Mouse (Mus musculus): Measurements from ENCODE around the gene Fbln7. TPM values are rescaled to one million over a fixed set of nuclear protein-coding genes. Genes with fewer than 3 reads are reported as not detected.

The Fbln7 gene
- total RNA-seq, 2 experiments from 2014 or later = 4.9 to 5.2 TPM

- DNase-seq (ENCODE audit: low spot score in 2 of 2) = no peak
Measured at GRCm38 (mm10) chr2:128865061-128865460, 2.3 kb downstream of the Fbln7 start.

- DNase-seq (ENCODE audit: low spot score in 2 of 2) = no peak
Measured at GRCm38 (mm10) chr2:128871656-128872055, 8.9 kb downstream of the Fbln7 start.

- DNase-seq (ENCODE audit: low spot score in 2 of 2) = no peak
Measured at GRCm38 (mm10) chr2:128872256-128872655, 9.5 kb downstream of the Fbln7 start.

- no peak for DNase-seq (ENCODE audit: low spot score in 2 of 2)
Measured at GRCm38 (mm10) chr2:128875526-128875925, 12.7 kb downstream of the Fbln7 start.

GRCm38 (mm10) chr2:128881236-128881635, 18.5 kb downstream of the Fbln7 start:
- no peak for DNase-seq (ENCODE audit: low spot score in 2 of 2)

GRCm38 (mm10) chr2:128885225-128885811, 22.5 kb downstream of the Fbln7 start:
- no peak for DNase-seq (ENCODE audit: low spot score in 2 of 2)

- no peak for DNase-seq (ENCODE audit: low spot score in 2 of 2)
Measured at GRCm38 (mm10) chr2:128887866-128888550, 25.2 kb downstream of the Fbln7 start.

GRCm38 (mm10) chr2:128890661-128891335, 28.0 kb downstream of the Fbln7 start:
- DNase-seq (ENCODE audit: low spot score in 2 of 2) = no peak

GRCm38 (mm10) chr2:128892180-128892721, 29.5 kb downstream of the Fbln7 start:
- DNase-seq (ENCODE audit: low spot score in 2 of 2) = no peak

GRCm38 (mm10) chr2:128902843-128903242, 40.1 kb downstream of the Fbln7 start:
- DNase-seq (ENCODE audit: low spot score in 2 of 2) = no peak

GRCm38 (mm10) chr2:128903661-128904060, 40.9 kb downstream of the Fbln7 start:
- DNase-seq (ENCODE audit: low spot score in 2 of 2) = peak in 1 of 2 experiments; percentile 5

GRCm38 (mm10) chr2:128914978-128915377, 52.2 kb downstream of the Fbln7 start:
- DNase-seq (ENCODE audit: low spot score in 2 of 2) = no peak

GRCm38 (mm10) chr2:128916528-128916927, 53.7 kb downstream of the Fbln7 start:
- DNase-seq (ENCODE audit: low spot score in 2 of 2) = no peak

- DNase-seq (ENCODE audit: low spot score in 2 of 2) = no peak
Measured at GRCm38 (mm10) chr2:128924799-128925198, 62.0 kb downstream of the Fbln7 start.

- no peak for DNase-seq (ENCODE audit: low spot score in 2 of 2)
Measured at GRCm38 (mm10) chr2:128928446-128928845, 65.7 kb downstream of the Fbln7 start.

- no peak for DNase-seq (ENCODE audit: low spot score in 2 of 2)
Measured at GRCm38 (mm10) chr2:128930704-128931103, 67.9 kb downstream of the Fbln7 start.

GRCm38 (mm10) chr2:128936256-128936655, 73.5 kb downstream of the Fbln7 start:
- DNase-seq (ENCODE audit: low spot score in 2 of 2) = no peak

- peak; percentile 96 to 97 for DNase-seq (ENCODE audit: low spot score in 2 of 2)
Measured at GRCm38 (mm10) chr2:128943538-128944528, 81.1 kb downstream of the Fbln7 start, which contains the start of gene Zc3h8. Gene Zc3h8 (minus strand): TSS chr2:128944077.
